Mouse (Mus musculus): Measurements from ENCODE around the gene Cdkn2aip.

Cdkn2aip gene

GRCm38 (mm10) chr8:47695431-47696105 lies 18.2 kb downstream of the Cdkn2aip start:
- DNase-seq (ENCODE audit: low read depth, low spot score), result no peak

GRCm38 (mm10) chr8:47693119-47693518 lies 20.6 kb downstream of the Cdkn2aip start:
- peak; percentile 64 for DNase-seq (ENCODE audit: low read depth, low spot score)

GRCm38 (mm10) chr8:47691831-47692230 lies 21.9 kb downstream of the Cdkn2aip start:
- DNase-seq (ENCODE audit: low read depth, low spot score), result no peak

GRCm38 (mm10) chr8:47691303-47691702 lies 22.4 kb downstream of the Cdkn2aip start:
- no peak for DNase-seq (ENCODE audit: low read depth, low spot score)

- DNase-seq (ENCODE audit: low read depth, low spot score), result no peak
These were observed 23.1 kb downstream of the Cdkn2aip start for GRCm38 (mm10) chr8:47690674-47691078.

- DNase-seq (ENCODE audit: low read depth, low spot score), result no peak
These were observed 23.9 kb downstream of the Cdkn2aip start for GRCm38 (mm10) chr8:47689704-47690326.

- DNase-seq (ENCODE audit: low read depth, low spot score), result no peak
These were observed 29.3 kb downstream of the Cdkn2aip start for GRCm38 (mm10) chr8:47684441-47684840.

GRCm38 (mm10) chr8:47683994-47684393 lies 29.7 kb downstream of the Cdkn2aip start:
- DNase-seq (ENCODE audit: low read depth, low spot score), result no peak

GRCm38 (mm10) chr8:47680306-47680705 lies 33.4 kb downstream of the Cdkn2aip start:
- no peak for DNase-seq (ENCODE audit: low read depth, low spot score)

GRCm38 (mm10) chr8:47679603-47680002 lies 34.1 kb downstream of the Cdkn2aip start:
- DNase-seq (ENCODE audit: low read depth, low spot score), result no peak

- no peak for DNase-seq (ENCODE audit: low read depth, low spot score)
These were observed 37.1 kb downstream of the Cdkn2aip start for GRCm38 (mm10) chr8:47676631-47677030.

- no peak for DNase-seq (ENCODE audit: low read depth, low spot score)
These were observed 37.5 kb downstream of the Cdkn2aip start for GRCm38 (mm10) chr8:47676224-47676623.

- DNase-seq (ENCODE audit: low read depth, low spot score), result no peak
These were observed 37.9 kb downstream of the Cdkn2aip start for GRCm38 (mm10) chr8:47675786-47676185.

GRCm38 (mm10) chr8:47674777-47675710 lies 38.7 kb downstream of the Cdkn2aip start, which contains the start of gene Ing2:
Ing2 (minus strand) TSS chr8:47675556.
- DNase-seq (ENCODE audit: low read depth, low spot score), result peak; percentile 99

GRCm38 (mm10) chr8:47674140-47674776 lies 39.5 kb downstream of the Cdkn2aip start:
- DNase-seq (ENCODE audit: low read depth, low spot score), result peak; percentile 15

GRCm38 (mm10) chr8:47673317-47674139 lies 40.2 kb downstream of the Cdkn2aip start:
- DNase-seq (ENCODE audit: low read depth, low spot score), result peak; percentile 72

- no peak for DNase-seq (ENCODE audit: low read depth, low spot score)
These were observed 49.4 kb downstream of the Cdkn2aip start for GRCm38 (mm10) chr8:47664231-47664785.

- DNase-seq (ENCODE audit: low read depth, low spot score), result no peak
These were observed 50.5 kb downstream of the Cdkn2aip start for GRCm38 (mm10) chr8:47663201-47663600.

- no peak for DNase-seq (ENCODE audit: low read depth, low spot score)
These were observed 51.0 kb downstream of the Cdkn2aip start for GRCm38 (mm10) chr8:47662716-47663115.

GRCm38 (mm10) chr8:47660394-47660793 lies 53.3 kb downstream of the Cdkn2aip start:
- no peak for DNase-seq (ENCODE audit: low read depth, low spot score)
